Mouse (Mus musculus) B cell, adult 62 days (primary cell): ENCODE measurements around the gene Tcf7. TPM values are rescaled to one million over a fixed set of nuclear protein-coding genes. Genes with fewer than 3 reads are reported as not detected.

Experiments
- total RNA-seq: library from RNA; stranded (reverse); gene quantifications from 4 replicates; pipeline ENCODE4 v1.2.4, GENCODE M21; 2023

The Tcf7 gene
- 3.4 to 4.9 TPM (median 3.9 TPM) in 4 replicates for total RNA-seq

GRCm38 (mm10) chr11:52282774-52283595 is at the start of gene Tcf7:
TSS of gene Tcf7 (minus strand) at chr11:52283014.

GRCm38 (mm10) chr11:52231606-52232541 is 50.9 kb downstream of the Tcf7 start, which contains the start of gene Skp1a:
TSS of gene Skp1a (plus strand) at chr11:52231995.

GRCm38 (mm10) chr11:52213887-52214286 is 68.9 kb downstream of the Tcf7 start, which contains the start of gene Olfr1371:
TSS of gene Olfr1371 (minus strand) at chr11:52213987.

Other genes with a start within 250 kb of the Tcf7 start
- 111 to 123 TPM (median 117 TPM) in 4 replicates for gene Ppp2ca, start 184.3 kb downstream of the Tcf7 start, total RNA-seq
- gene Olfr1373, start 137.5 kb downstream of the Tcf7 start, total RNA-seq: not detected in 4 replicates
- not detected in 4 replicates for gene Olfr1371, start 69.0 kb downstream of the Tcf7 start, total RNA-seq
- gene Skp1a, start 51.0 kb downstream of the Tcf7 start, total RNA-seq: 128 to 146 TPM (median 146 TPM) in 4 replicates
- 43.3 to 59.0 TPM (median 50.0 TPM) in 4 replicates for gene Vdac1, start 77.8 kb upstream of the Tcf7 start, total RNA-seq
- gene 9530068E07Rik, start 113.4 kb upstream of the Tcf7 start, total RNA-seq: 47.5 to 60.7 TPM (median 54.4 TPM) in 4 replicates